Mouse (Mus musculus) inflammation-experienced regulatory T-cells, adult 6 months (primary cell): ENCODE results near the gene Pgbd5. TPM values are rescaled to one million over a fixed set of nuclear protein-coding genes. Genes with fewer than 3 reads are reported as not detected.
A peak's percentile ranks its signal among the peaks of the same experiment; 100 is the strongest.

Experiments
- ATAC-seq: one replicate; pipeline ENCODE4 v1.8.0; 2017
- polyA plus RNA-seq, 3 experiments: library from polyadenylated mRNA; unstranded; fragments of 100-300 nt; shearing (Covaris generic); gene quantifications; one replicate each; pipeline ENCODE4 v1.2.1; 2017

Pgbd5 gene
- polyA plus RNA-seq, 3 experiments from 2014 or later: not detected

DNA sequence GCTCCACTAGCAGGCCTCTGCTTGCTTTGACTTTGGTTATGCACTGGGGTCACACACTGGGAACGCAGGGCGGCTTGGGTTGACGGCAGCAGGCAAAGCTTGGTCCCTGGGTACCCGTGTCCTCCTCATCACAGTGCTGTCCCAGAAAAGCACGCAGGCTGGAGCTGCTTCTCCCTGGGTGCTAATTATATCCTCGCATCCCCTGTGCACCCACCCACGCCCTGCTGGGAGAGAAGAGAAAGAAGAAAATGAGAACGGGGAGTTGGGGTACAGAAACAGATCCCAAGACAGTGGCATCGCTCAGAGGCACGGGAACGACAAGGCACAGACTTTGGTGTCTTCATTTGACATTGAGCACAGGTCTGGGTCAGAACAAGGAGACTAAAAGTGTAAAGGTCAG is 50.0 kb downstream of the Pgbd5 start:
- ATAC-seq: no peak

- no peak for ATAC-seq
These were observed 53.1 kb downstream of the Pgbd5 start for GRCm38 (mm10) chr8:124386225-124386899.

GRCm38 (mm10) chr8:124384336-124384735 is 55.1 kb downstream of the Pgbd5 start:
- no peak for ATAC-seq

DNA sequence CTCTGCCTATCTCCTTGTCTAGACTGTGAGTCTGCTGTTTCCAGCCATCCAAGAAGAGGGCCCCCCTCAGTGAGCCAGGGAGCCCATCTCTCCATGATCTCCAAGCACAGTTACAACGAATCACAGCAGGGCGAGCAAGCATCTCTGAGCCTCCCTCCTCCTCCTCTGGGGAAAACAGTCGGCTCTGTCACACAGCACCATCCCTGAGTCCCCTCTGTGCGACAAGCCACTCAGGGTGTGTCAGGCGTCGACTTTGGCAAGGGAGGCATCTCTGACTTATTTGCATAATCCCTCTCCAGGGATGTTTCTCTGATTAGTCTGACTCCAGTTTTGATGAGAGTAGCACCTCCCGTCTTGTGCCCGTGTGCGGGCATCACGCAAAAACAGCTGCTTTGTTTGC is 57.2 kb downstream of the Pgbd5 start:
- no peak for ATAC-seq

DNA sequence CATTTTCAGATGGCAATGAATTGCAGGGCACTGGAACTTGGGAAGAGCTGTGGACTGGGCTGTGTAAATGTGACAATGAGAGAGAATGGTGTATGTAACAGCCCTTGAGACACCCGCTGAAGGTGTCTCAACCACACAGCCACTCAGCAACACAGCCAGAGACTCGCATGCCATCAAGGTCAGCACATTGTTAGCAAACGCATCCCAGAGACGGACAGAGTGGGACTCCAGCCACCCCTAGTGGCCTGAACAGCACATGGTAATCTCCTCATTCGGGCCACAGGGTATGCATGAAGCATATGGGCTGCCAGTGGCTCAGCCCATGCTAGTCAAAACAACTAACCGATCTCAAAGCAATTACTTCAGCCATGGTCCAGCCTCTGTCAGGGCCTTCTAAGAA is 60.2 kb downstream of the Pgbd5 start:
- ATAC-seq: no peak

DNA sequence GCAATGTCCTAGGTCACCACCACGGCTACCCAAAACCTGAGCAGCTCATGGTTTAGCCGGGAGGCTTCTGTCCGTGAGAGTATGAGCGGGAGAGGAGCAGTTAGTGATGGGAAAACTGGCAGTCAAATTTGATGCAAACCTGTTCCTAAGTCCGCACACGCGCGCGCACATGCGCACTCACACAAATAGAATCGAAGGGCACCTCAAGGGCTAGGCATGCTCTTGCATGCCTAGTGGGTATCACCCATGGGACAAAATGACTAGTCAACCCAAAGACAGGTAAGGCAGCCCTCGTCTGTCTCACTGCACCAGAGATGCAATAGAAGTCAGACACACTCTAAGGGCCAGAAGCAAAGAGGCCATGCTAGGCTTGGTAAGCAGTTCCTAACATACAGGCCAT is 63.1 kb downstream of the Pgbd5 start:
- ATAC-seq: no peak

- ATAC-seq: no peak
These were observed 63.7 kb downstream of the Pgbd5 start for GRCm38 (mm10) chr8:124375727-124376126.

DNA sequence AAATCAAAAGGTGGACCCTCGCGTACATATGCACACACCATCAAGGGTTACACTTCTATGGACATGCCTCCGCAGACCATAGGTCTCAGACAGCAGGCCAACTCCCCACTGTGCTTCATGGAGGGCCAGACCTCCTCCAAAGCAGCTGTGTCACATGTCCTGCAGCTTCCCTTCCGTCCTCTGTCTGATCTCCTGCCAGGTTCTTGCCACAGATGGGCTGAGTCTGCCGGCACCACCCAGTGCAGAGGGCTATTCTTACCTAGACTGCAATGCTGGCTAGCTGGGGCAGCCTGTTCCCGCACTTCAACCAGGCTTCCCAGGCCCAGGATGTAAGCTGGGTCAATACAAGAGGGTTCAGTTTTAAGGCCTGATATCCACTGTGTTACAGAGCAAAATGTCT is 64.3 kb downstream of the Pgbd5 start:
- ATAC-seq: no peak

DNA sequence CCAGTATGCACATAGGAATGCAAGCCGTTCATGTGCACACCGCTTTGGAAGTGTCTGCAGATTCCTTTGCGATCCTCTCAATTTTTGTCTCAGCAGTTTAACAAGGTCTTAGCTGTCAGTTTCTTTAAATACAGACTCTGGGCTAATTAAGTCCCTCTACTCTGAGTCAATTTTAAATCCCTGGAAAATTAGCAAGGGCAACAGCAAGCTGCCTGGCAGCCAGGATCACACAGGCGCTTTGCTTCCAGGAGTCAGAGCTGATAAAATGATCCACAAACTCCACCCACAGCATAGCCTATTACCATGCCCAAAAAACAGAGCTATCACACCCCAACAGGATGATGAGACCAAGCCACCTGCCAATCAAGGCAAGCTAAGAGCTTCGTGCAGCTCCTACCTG is 65.7 kb downstream of the Pgbd5 start:
- ATAC-seq: no peak

GRCm38 (mm10) chr8:124371410-124372123 is 67.9 kb downstream of the Pgbd5 start:
- ATAC-seq: peak; percentile 60

- ATAC-seq: no peak
These were observed 68.9 kb downstream of the Pgbd5 start for GRCm38 (mm10) chr8:124370422-124371183.

DNA sequence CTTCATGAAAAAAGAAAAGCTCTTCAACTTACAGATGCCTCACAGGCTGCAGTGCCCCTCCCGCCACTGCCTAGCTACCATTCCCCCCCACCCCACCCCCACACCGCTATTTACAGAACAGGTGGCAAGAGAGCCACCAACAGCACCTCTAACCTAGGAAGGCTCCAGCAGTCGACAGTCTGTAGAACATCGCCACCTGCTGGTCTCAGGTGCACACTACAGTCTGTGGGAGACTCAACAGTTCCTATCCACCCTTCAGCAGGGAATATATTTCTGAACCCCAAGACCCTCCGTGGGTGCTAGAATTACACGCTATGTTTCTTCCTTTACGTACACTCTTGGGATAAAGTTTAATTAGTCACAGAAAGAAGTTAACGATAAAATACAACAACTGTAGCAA is 71.2 kb downstream of the Pgbd5 start:
- ATAC-seq: peak; percentile 67

DNA sequence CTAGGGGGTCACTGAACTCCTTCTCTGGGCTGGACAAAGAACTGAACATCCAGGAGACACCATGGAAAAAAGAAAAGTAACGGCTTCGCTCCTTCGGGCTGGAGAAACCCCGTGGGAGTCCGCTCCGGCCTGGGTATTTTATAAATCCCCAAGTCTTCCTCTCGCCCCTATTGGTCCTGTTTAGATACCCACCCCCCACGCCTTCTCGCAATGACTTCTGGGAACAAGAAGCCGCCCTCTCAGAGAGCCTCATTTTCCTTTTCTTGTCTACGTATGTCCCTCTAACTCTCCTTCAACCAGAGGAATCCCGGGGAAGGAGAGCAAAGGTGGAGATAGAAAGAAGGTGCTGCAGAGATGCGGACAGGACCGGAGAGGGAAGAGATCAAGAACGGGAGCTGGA is 76.1 kb downstream of the Pgbd5 start:
- ATAC-seq: no peak

DNA sequence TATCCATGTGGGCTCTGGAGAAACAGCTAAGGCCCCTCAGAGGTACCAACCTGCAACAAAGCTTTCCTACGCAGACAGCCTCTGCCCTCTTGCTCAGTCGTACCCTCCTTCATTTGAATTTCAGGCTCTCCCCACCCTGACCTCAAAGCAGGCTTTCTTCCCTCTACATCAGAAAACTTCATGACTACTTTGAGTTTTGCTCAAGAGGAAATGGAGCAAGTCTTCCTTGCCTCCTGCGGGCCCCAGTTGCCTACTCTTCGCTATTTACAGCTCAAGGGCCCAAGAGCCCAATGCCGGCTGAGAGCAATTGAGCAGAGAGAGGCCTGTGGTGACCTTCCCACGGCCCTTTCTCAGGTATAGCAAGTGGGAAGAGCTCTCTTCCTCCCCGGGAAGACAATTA is 76.9 kb downstream of the Pgbd5 start:
- ATAC-seq: peak; percentile 69

GRCm38 (mm10) chr8:124361773-124362427 is 77.6 kb downstream of the Pgbd5 start:
- peak; percentile 49 for ATAC-seq

DNA sequence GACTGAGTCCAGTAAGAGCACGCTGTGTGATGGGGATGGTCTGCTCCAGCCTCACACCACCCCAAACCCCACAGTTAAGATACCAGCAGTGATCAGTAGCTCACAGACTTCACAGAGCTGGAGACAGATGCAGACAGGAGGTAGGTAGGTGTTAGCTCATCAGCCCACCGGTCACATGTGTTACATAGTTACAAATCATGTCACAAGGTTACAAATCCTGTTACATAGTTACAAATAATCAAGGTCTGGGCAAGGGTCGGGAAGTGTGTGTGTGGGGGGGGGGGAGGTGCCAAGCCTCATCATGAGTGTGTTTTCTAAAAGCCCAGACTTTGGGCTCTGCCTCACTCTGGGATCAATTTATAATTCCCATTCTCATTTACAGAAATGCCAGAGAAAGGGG is 78.5 kb downstream of the Pgbd5 start:
- ATAC-seq: no peak

DNA sequence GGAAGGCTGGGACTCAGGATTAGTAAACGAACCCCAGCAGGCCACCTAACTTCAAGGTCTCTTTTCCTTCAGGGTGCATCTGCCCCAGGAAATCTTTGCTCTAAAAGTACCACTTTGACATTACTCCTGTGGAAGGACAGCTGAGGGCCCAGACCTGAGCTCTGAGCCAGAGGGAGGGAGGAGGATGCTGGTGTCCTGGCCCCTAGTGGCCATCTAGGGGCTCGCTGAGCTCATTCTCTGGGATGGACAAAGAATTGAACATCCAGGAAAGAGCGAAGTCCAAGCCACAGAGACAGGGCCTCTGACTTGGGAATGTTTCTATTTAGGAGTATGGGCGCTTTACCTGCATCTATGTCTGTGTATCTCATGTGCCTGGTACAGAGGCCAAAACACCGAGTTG is 87.8 kb downstream of the Pgbd5 start:
- ATAC-seq: no peak

GRCm38 (mm10) chr8:124349663-124350062 is 89.8 kb downstream of the Pgbd5 start:
- ATAC-seq: peak; percentile 33

GRCm38 (mm10) chr8:124348087-124348486 is 91.4 kb downstream of the Pgbd5 start:
- ATAC-seq: no peak

- peak; percentile 73 for ATAC-seq
These were observed 92.5 kb downstream of the Pgbd5 start for GRCm38 (mm10) chr8:124346852-124347523.

DNA sequence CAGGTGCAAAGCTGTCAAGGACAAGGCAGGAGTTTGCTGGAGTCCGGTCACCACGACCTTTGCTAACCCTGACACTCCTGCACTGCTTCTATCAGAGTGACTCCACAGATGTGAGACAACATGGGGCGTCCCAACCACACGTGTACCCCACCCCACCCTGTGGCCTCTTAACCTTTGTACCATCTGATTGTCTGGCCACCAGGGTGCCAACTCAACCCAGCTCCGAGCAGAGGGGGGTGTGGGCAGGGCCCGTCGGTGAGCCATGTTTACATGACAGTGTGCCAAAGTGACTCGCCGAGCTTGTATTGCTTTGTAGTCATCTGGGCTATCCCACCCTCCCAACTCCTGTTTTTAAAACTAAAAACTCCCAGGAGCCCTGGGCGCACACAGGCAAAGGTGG is 94.4 kb downstream of the Pgbd5 start:
- no peak for ATAC-seq

DNA sequence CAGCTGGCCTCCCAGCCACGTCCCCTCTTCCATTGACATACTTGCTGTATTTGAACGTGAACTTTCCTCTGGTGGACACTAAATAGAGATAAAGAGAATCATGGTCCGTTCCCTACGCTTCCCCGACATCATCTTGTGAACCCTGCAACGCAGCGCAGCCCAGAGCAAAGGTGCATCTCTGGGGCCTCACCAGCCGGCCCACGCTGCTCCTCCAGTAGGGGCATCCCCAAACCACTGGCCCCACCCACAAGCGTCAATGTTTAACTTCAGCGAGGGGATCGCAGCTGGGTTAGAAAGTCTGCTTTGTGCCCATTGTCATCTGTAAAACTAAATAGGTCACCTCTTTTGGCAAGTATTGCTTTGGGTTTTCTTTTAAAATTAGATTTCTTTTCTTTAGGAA is 95.5 kb downstream of the Pgbd5 start:
- ATAC-seq: peak; percentile 51

DNA sequence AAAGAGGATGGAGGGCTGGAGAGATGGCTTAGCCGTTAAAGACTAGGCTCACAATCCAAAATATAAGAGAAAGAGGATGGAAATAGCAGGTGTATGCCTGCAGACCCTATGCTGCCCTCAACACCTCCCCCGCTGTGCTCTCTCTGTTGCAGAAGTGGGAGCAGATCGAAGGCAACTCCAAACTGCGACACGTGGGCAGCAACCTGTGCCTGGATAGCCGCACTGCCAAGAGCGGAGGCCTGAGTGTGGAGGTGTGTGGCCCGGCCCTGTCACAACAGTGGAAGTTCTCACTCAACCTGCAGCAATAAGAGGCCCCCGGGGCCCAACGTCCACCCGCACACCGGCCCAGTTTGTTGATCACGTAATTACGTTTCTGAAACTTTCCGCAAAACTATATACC is 96.3 kb downstream of the Pgbd5 start:
- no peak for ATAC-seq
